Mouse (Mus musculus) urinary bladder, postnatal 10 days (tissue): ENCODE results near the gene Hes2.

Source experiments
- DNase-seq: peaks from one replicate; pipeline ENCODE4 v3.0.0; 2022; ENCODE audit warnings: low spot score

Hes2 gene

GRCm38 (mm10) chr4:152160748-152161147 is 2.1 kb downstream of the Hes2 start:
- DNase-seq: no peak

- DNase-seq: no peak
Observed at GRCm38 (mm10) chr4:152161601-152162000, 2.9 kb downstream of the Hes2 start.

GRCm38 (mm10) chr4:152162748-152163147 is 4.1 kb downstream of the Hes2 start:
- no peak for DNase-seq

GRCm38 (mm10) chr4:152165036-152165931 is 6.6 kb downstream of the Hes2 start:
- DNase-seq: peak; percentile 52

GRCm38 (mm10) chr4:152168052-152168451 is 9.4 kb downstream of the Hes2 start:
- DNase-seq: no peak

- no peak for DNase-seq
Observed at GRCm38 (mm10) chr4:152169103-152169502, 10.4 kb downstream of the Hes2 start.

GRCm38 (mm10) chr4:152170286-152170685 is 11.6 kb downstream of the Hes2 start:
- DNase-seq: no peak

GRCm38 (mm10) chr4:152171543-152171942 is 12.9 kb downstream of the Hes2 start:
- DNase-seq: no peak

GRCm38 (mm10) chr4:152173041-152173440 is 14.4 kb downstream of the Hes2 start:
- DNase-seq: no peak

- DNase-seq: no peak
Observed at GRCm38 (mm10) chr4:152173956-152174355, 15.3 kb downstream of the Hes2 start.

- no peak for DNase-seq
Observed at GRCm38 (mm10) chr4:152176638-152177037, 18.0 kb downstream of the Hes2 start.

- no peak for DNase-seq
Observed at GRCm38 (mm10) chr4:152177174-152177536, 18.5 kb downstream of the Hes2 start.

GRCm38 (mm10) chr4:152177537-152178343 is 19.1 kb downstream of the Hes2 start, which contains the start of gene Acot7:
Gene Acot7 (plus strand): TSS chr4:152178134.
- peak; percentile 61 for DNase-seq

- DNase-seq: no peak
Observed at GRCm38 (mm10) chr4:152178344-152178864, 19.7 kb downstream of the Hes2 start.

GRCm38 (mm10) chr4:152178916-152179705 is 20.4 kb downstream of the Hes2 start:
- DNase-seq: no peak

GRCm38 (mm10) chr4:152179946-152180660 is 21.4 kb downstream of the Hes2 start:
- no peak for DNase-seq

- DNase-seq: no peak
Observed at GRCm38 (mm10) chr4:152182205-152182604, 23.5 kb downstream of the Hes2 start.

- no peak for DNase-seq
Observed at GRCm38 (mm10) chr4:152184353-152185035, 25.8 kb downstream of the Hes2 start.

- no peak for DNase-seq
Observed at GRCm38 (mm10) chr4:152185137-152185509, 26.5 kb downstream of the Hes2 start.

GRCm38 (mm10) chr4:152185510-152186204 is 27.0 kb downstream of the Hes2 start:
- DNase-seq: no peak
